Mouse (Mus musculus): ENCODE measurements at regions not wholly inside any gene's neighbourhood (a gene's known extent, or its start where the extent isn't known, plus 50 kb on each side); places are given as distances from the start of the nearest gene placed in this dataset.

GRCm38 (mm10) chr19:18444324-18444723 is 187.3 kb downstream of the Ostf1 start:
- H3K9ac ChIP-seq = no peak overlapping the region
- no peaks in the 10 kb centered on the region for H3K36me3 ChIP-seq (replicated peaks)
- no peak for ATAC-seq (replicated peaks)
- H3K27me3 ChIP-seq (replicated peaks) = no peaks in the 10 kb centered on the region
- no peaks in the 10 kb centered on the region for H3K4me1 ChIP-seq
- H3K4me2 ChIP-seq = no peak overlapping the region
- no peaks in the 10 kb centered on the region for H3K9me3 ChIP-seq
- H3K4me3 ChIP-seq = no peak overlapping the region
- no peak overlapping the region for H3K27ac ChIP-seq
- WGBS = 74% methylated on average over 2 of the region's 2 CpGs

- Histone ChIP-seq H3K27ac (no peak overlapping the region), H3K36me3 (replicated peaks) (no peaks in the 10 kb centered on the region), H3K9me3 (no peaks in the 10 kb centered on the region), H3K4me3 (no peak overlapping the region), H3K9ac (no peak overlapping the region), H3K4me1 (no peaks in the 10 kb centered on the region), H3K4me2 (no peak overlapping the region), H3K27me3 (replicated peaks) (no peaks in the 10 kb centered on the region)
- WGBS = 65% methylated on average over 3 of the region's 3 CpGs
- no peak for ATAC-seq (replicated peaks)
These were observed 195.3 kb downstream of the Ostf1 start for GRCm38 (mm10) chr19:18436351-18436750.

- no peak for ATAC-seq (replicated peaks)
- no peaks in the 10 kb centered on the region for H3K4me1 ChIP-seq
- H3K27me3 ChIP-seq (replicated peaks) = no peaks in the 10 kb centered on the region
- H3K4me2 ChIP-seq = no peak overlapping the region
- WGBS = 71% methylated on average over 9 of the region's 9 CpGs
- H3K27ac ChIP-seq = no peak overlapping the region
- H3K36me3 ChIP-seq (replicated peaks) = no peaks in the 10 kb centered on the region
- no peaks in the 10 kb centered on the region for H3K9me3 ChIP-seq
- no peak overlapping the region for H3K4me3 ChIP-seq
- no peak overlapping the region for H3K9ac ChIP-seq
These were observed 211.2 kb downstream of the Ostf1 start for GRCm38 (mm10) chr19:18420381-18420785.

GRCm38 (mm10) chr19:18418548-18418947 is 213.1 kb downstream of the Ostf1 start:
- Histone ChIP-seq H3K9me3 (no peaks in the 10 kb centered on the region), H3K4me1 (no peaks in the 10 kb centered on the region), H3K36me3 (replicated peaks) (no peaks in the 10 kb centered on the region), H3K4me3 (no peak overlapping the region), H3K27ac (no peak overlapping the region), H3K9ac (no peak overlapping the region), H3K27me3 (replicated peaks) (no peaks in the 10 kb centered on the region), H3K4me2 (no peak overlapping the region)
- WGBS = 87% methylated on average over 6 of the region's 6 CpGs
- ATAC-seq (replicated peaks) = no peak

GRCm38 (mm10) chr19:18377466-18378089 is 254.0 kb downstream of the Ostf1 start:
- Histone ChIP-seq H3K9ac (no peak overlapping the region), H3K27ac (no peak overlapping the region), H3K4me2 (no peak overlapping the region), H3K4me3 (no peak overlapping the region), H3K9me3 (no peaks in the 10 kb centered on the region), H3K36me3 (replicated peaks) (no peaks in the 10 kb centered on the region), H3K4me1 (no peaks in the 10 kb centered on the region), H3K27me3 (replicated peaks) (no peaks in the 10 kb centered on the region)
- peak; percentile 78 for ATAC-seq (replicated peaks)
- 64% methylated on average over 4 of the region's 4 CpGs for WGBS

- 94% methylated on average over 6 of the region's 6 CpGs for WGBS
These were observed 263.0 kb downstream of the Ostf1 start for GRCm38 (mm10) chr19:18368612-18369011.

GRCm38 (mm10) chr19:18353960-18354359 is 277.7 kb downstream of the Ostf1 start:
- no peaks in the 10 kb centered on the region for H3K27me3 ChIP-seq (replicated peaks)
- no peak for ATAC-seq (replicated peaks)
- H3K9ac ChIP-seq = no peak overlapping the region
- no peak overlapping the region for H3K4me3 ChIP-seq
- H3K4me2 ChIP-seq = no peak overlapping the region
- H3K27ac ChIP-seq = no peak overlapping the region
- H3K9me3 ChIP-seq = no peaks in the 10 kb centered on the region
- H3K4me1 ChIP-seq = no peaks in the 10 kb centered on the region
- no peaks in the 10 kb centered on the region for H3K36me3 ChIP-seq (replicated peaks)
- 87% methylated on average over 3 of the region's 3 CpGs for WGBS

More at GRCm38 (mm10) chr19:18368612-18369011, 263.0 kb downstream of the Ostf1 start:
- H3K9me3 ChIP-seq = no peaks in the 10 kb centered on the region
- ATAC-seq (replicated peaks) = no peak
- no peak overlapping the region for H3K9ac ChIP-seq
- no peaks in the 10 kb centered on the region for H3K36me3 ChIP-seq (replicated peaks)
- H3K27ac ChIP-seq = no peak overlapping the region
- no peak overlapping the region for H3K4me2 ChIP-seq
- no peak overlapping the region for H3K4me3 ChIP-seq
- no peaks in the 10 kb centered on the region for H3K4me1 ChIP-seq
- H3K27me3 ChIP-seq (replicated peaks) = no peaks in the 10 kb centered on the region

- no peak overlapping the region for H3K27ac ChIP-seq
- ATAC-seq (replicated peaks) = no peak
- no peak overlapping the region for H3K4me3 ChIP-seq
- no peaks in the 10 kb centered on the region for H3K4me1 ChIP-seq
- no peaks in the 10 kb centered on the region for H3K36me3 ChIP-seq (replicated peaks)
- no peak overlapping the region for H3K9ac ChIP-seq
- no peaks in the 10 kb centered on the region for H3K27me3 ChIP-seq (replicated peaks)
- 87% methylated on average over 2 of the region's 2 CpGs for WGBS
- no peaks in the 10 kb centered on the region for H3K9me3 ChIP-seq
- H3K4me2 ChIP-seq = no peak overlapping the region
These were observed 285.9 kb downstream of the Ostf1 start for GRCm38 (mm10) chr19:18345735-18346134.

GRCm38 (mm10) chr19:18343647-18344046 is 288.0 kb downstream of the Ostf1 start:
- no peak overlapping the region for H3K9ac ChIP-seq
- no peaks in the 10 kb centered on the region for H3K4me1 ChIP-seq
- no peak overlapping the region for H3K4me2 ChIP-seq
- H3K27me3 ChIP-seq (replicated peaks) = no peaks in the 10 kb centered on the region
- ATAC-seq (replicated peaks) = no peak
- H3K27ac ChIP-seq = no peak overlapping the region
- H3K4me3 ChIP-seq = no peak overlapping the region
- H3K36me3 ChIP-seq (replicated peaks) = no peaks in the 10 kb centered on the region
- no peaks in the 10 kb centered on the region for H3K9me3 ChIP-seq

GRCm38 (mm10) chr19:18343003-18343402 is 288.6 kb downstream of the Ostf1 start:
- H3K36me3 ChIP-seq (replicated peaks) = no peaks in the 10 kb centered on the region
- no peak overlapping the region for H3K4me2 ChIP-seq
- H3K9me3 ChIP-seq = no peaks in the 10 kb centered on the region
- WGBS = 79% methylated on average over 1 of the region's 1 CpGs
- H3K9ac ChIP-seq = no peak overlapping the region
- H3K27ac ChIP-seq = no peak overlapping the region
- no peaks in the 10 kb centered on the region for H3K27me3 ChIP-seq (replicated peaks)
- no peaks in the 10 kb centered on the region for H3K4me1 ChIP-seq
- ATAC-seq (replicated peaks) = no peak
- no peak overlapping the region for H3K4me3 ChIP-seq

- Histone ChIP-seq H3K4me2 (no peak overlapping the region), H3K36me3 (replicated peaks) (no peaks in the 10 kb centered on the region), H3K4me1 (no peaks in the 10 kb centered on the region), H3K9me3 (no peaks in the 10 kb centered on the region), H3K4me3 (no peak overlapping the region), H3K27ac (no peak overlapping the region), H3K9ac (no peak overlapping the region), H3K27me3 (replicated peaks) (no peaks in the 10 kb centered on the region)
- 90% methylated on average over 7 of the region's 7 CpGs for WGBS
- no peak for ATAC-seq (replicated peaks)
These were observed 293.6 kb downstream of the Ostf1 start for GRCm38 (mm10) chr19:18337819-18338555.

GRCm38 (mm10) chr19:18336637-18337036 is 295.0 kb downstream of the Ostf1 start:
- Histone ChIP-seq H3K27ac (no peak overlapping the region), H3K4me3 (no peak overlapping the region), H3K4me1 (no peaks in the 10 kb centered on the region), H3K27me3 (replicated peaks) (no peaks in the 10 kb centered on the region), H3K9ac (no peak overlapping the region), H3K36me3 (replicated peaks) (no peaks in the 10 kb centered on the region), H3K4me2 (no peak overlapping the region), H3K9me3 (no peaks in the 10 kb centered on the region)
- no peak for ATAC-seq (replicated peaks)
- WGBS = 92% methylated on average over 4 of the region's 4 CpGs

- H3K4me2 ChIP-seq = no peak overlapping the region
These were observed 297.0 kb downstream of the Ostf1 start for GRCm38 (mm10) chr19:18334639-18335038.

More at GRCm38 (mm10) chr19:18334639-18335038, 297.0 kb downstream of the Ostf1 start:
- no peak for ATAC-seq (replicated peaks)
- Histone ChIP-seq H3K9ac (no peak overlapping the region), H3K36me3 (replicated peaks) (no peaks in the 10 kb centered on the region), H3K4me3 (no peak overlapping the region), H3K27me3 (replicated peaks) (no peaks in the 10 kb centered on the region), H3K4me1 (no peaks in the 10 kb centered on the region), H3K9me3 (no peaks in the 10 kb centered on the region), H3K27ac (no peak overlapping the region)
- 54% methylated on average over 7 of the region's 7 CpGs for WGBS
